Mouse (Mus musculus): ENCODE measurements around the gene Col24a1.

DNA sequence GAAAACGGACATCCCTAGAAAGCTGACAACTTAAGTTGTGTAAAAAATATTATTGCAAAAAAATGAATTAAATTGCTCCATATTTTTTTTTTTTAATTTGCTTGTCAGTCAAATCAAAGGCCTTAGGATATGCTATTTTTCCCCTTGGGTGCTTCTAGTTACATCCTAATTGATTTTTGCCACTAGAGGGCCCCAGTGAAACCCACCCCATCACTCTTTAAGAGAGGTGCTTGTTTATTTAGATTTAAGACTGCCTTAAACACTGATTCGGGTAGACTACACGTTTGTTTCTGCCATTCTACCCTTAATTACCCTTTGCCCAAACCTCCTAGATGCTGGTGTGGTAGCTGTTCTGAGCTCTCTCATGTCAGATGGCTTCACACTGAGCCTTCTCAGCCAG is 73.0 kb downstream of the Col24a1 start:
- TF ChIP-seq POLR2A (IDR thresholded peaks at IDR 0.05; ENCODE audit: low read depth, low read length) (no peak), CTCF (IDR thresholded peaks at IDR 0.05; ENCODE audit: extremely low read depth, insufficient read length, insufficient replicate concordance, low read depth, low read length) (no peak)

All from small intestine, adult 2 months (tissue).